Mouse (Mus musculus) ES-E14 (cell line): ENCODE data around the gene Bcas3.

ENCODE experiments used
- CHD2 ChIP-seq: IDR thresholded peaks from 2 replicates; pipeline ENCODE4 v1.6.1; 2014; ENCODE audit warnings: mild to moderate bottlenecking, low read depth, low read length, inconsistent platforms
- ZNF384 ChIP-seq: IDR thresholded peaks from 2 replicates; pipeline ENCODE4 v1.6.1; 2012; ENCODE audit warnings: low read depth, low read length, inconsistent platforms

- TF ChIP-seq ZNF384 (no peak), CHD2 (no peak)
These were observed 320.0 kb downstream of the Bcas3 start for GRCm38 (mm10) chr11:85672881-85673475.
